8 mouse cellular contexts compared by ENCODE assay signal in genomic region chr12:56959230-56960051, GRCm38 (mm10).
DNase-seq lines count a peak whose midpoint lies in the region; ATAC-seq and TF ChIP-seq lines count a peak whose summit lies in the region.
"Had no signal": no experiment of that assay in that cellular context is flagged by ENCODE, and none has a peak within 500 bp of the region (broad histone marks: within the 10 kb centered on the region; RNA-seq: fewer than 3 reads in every experiment).

No protein-coding gene starts in this region.

- no peak for TF ChIP-seq CTCF in lung, embryonic 14.5 days (IDR thresholded peaks at IDR 0.05; ENCODE audit: low read depth)
- TF ChIP-seq CTCF in left cerebral cortex, adult 2 months (IDR thresholded peaks at IDR 0.05): no peak

- H3K36me3 ChIP-seq in lung, embryonic 14.5 days (ENCODE audit: insufficient read depth): no peaks in the 10 kb centered on the region
- no peaks in the 10 kb centered on the region for H3K36me3 ChIP-seq in embryonic facial prominence, embryonic 13.5 days
- H3K36me3 ChIP-seq in intestine, embryonic 14.5 days (ENCODE audit: control insufficient read depth, insufficient read depth, low read length): no peaks in the 10 kb centered on the region
- no peaks in the 10 kb centered on the region for H3K36me3 ChIP-seq in stomach, embryonic 14.5 days (ENCODE audit: control insufficient read depth, insufficient read depth, low read length)

- no peak overlapping the region for H3K27ac ChIP-seq in lung, embryonic 14.5 days (ENCODE audit: low read depth)
- H3K27ac ChIP-seq in embryonic facial prominence, embryonic 13.5 days: no peak overlapping the region
- H3K27ac ChIP-seq in intestine, embryonic 14.5 days (ENCODE audit: low read depth): no peak overlapping the region
- no peak overlapping the region for H3K27ac ChIP-seq in stomach, embryonic 14.5 days (ENCODE audit: low read length)
- no peak overlapping the region for H3K27ac ChIP-seq in left cerebral cortex, adult 2 months

- H3K4me1 ChIP-seq in lung, embryonic 14.5 days (ENCODE audit: insufficient read depth): no peaks in the 10 kb centered on the region
- peaks cover 12% of the 10 kb centered on the region for H3K4me1 ChIP-seq in embryonic facial prominence, embryonic 13.5 days
- H3K4me1 ChIP-seq in intestine, embryonic 14.5 days (replicated peaks; ENCODE audit: control insufficient read depth, insufficient read depth, low read length): 0 out of 2 replicates have a peak, but pooled peaks cover 8% of the 10 kb centered on the region
- H3K4me1 ChIP-seq in stomach, embryonic 14.5 days (ENCODE audit: control insufficient read depth, insufficient read depth, low read length): 0 out of 2 replicates have a peak, but pooled peaks cover 4% of the 10 kb centered on the region

- peak; percentile 72 for DNase-seq in lung, embryonic 14.5 days
- no peak for DNase-seq in lung, postnatal 14 days
- no peak for DNase-seq in intestine, embryonic 14.5 days (ENCODE audit: low spot score)
- no peak for DNase-seq in left cerebral cortex, adult 18-20 months (ENCODE audit: low spot score in 2 of 2)
- no peak for DNase-seq in left cerebral cortex, adult 2 months (ENCODE audit: extremely low spot score in 1 of 2, low spot score in 2 of 2)
- DNase-seq: thymus, postnatal 25 days had no signal

- ATAC-seq in lung, embryonic 14.5 days (ENCODE audit: insufficient read depth): peak; percentile 49
- no peak for ATAC-seq in embryonic facial prominence, embryonic 13.5 days (ENCODE audit: insufficient number of reproducible peaks, insufficient read depth, low FRiP score, low TSS enrichment, low read depth)
- ATAC-seq in intestine, embryonic 14.5 days (replicated peaks; ENCODE audit: low FRiP score, low TSS enrichment, low read depth): no peak
- peak; percentile 42; the same call in 1 of the 2 replicates for ATAC-seq in stomach, embryonic 14.5 days (ENCODE audit: insufficient number of reproducible peaks, insufficient read depth, low FRiP score, low read depth)

- H3K4me3 ChIP-seq in lung, embryonic 14.5 days (ENCODE audit: low read depth, low read length): no peak overlapping the region
- peak overlapping the region; percentile 5 for H3K4me3 ChIP-seq in embryonic facial prominence, embryonic 13.5 days
- H3K4me3 ChIP-seq in intestine, embryonic 14.5 days (ENCODE audit: low read depth, low read length): no peak overlapping the region
- H3K4me3 ChIP-seq in stomach, embryonic 14.5 days (ENCODE audit: low read depth, low read length): no peak overlapping the region
- H3K4me3 ChIP-seq in left cerebral cortex, adult 2 months: no peak overlapping the region

- no peaks in the 10 kb centered on the region for H3K9me3 ChIP-seq in lung, embryonic 14.5 days (ENCODE audit: low read depth, low read length)
- H3K9me3 ChIP-seq in embryonic facial prominence, embryonic 13.5 days: no peaks in the 10 kb centered on the region
- no peaks in the 10 kb centered on the region for H3K9me3 ChIP-seq in intestine, embryonic 14.5 days (ENCODE audit: control insufficient read depth, low read length)
- H3K9me3 ChIP-seq in stomach, embryonic 14.5 days (ENCODE audit: control insufficient read depth, low read depth, low read length): no peaks in the 10 kb centered on the region

- H3K4me2 ChIP-seq in lung, embryonic 14.5 days: peak overlapping the region; percentile 44
- H3K4me2 ChIP-seq in embryonic facial prominence, embryonic 13.5 days: peak overlapping the region; percentile 51
- peak overlapping the region; percentile 41 for H3K4me2 ChIP-seq in intestine, embryonic 14.5 days (ENCODE audit: low read length)
- H3K4me2 ChIP-seq in stomach, embryonic 14.5 days (replicated peaks; ENCODE audit: low read depth, low read length): peak overlapping the region; percentile 25

- no peaks in the 10 kb centered on the region for H3K27me3 ChIP-seq in lung, embryonic 14.5 days (ENCODE audit: insufficient read depth, low read length)
- peaks cover 3% of the 10 kb centered on the region; the same call in 1 of the 2 replicates for H3K27me3 ChIP-seq in embryonic facial prominence, embryonic 13.5 days
- no peaks in the 10 kb centered on the region for H3K27me3 ChIP-seq in intestine, embryonic 14.5 days (replicated peaks; ENCODE audit: control insufficient read depth, insufficient read depth, low read length)
- H3K27me3 ChIP-seq in stomach, embryonic 14.5 days (ENCODE audit: control insufficient read depth, insufficient read depth, low read length): no peaks in the 10 kb centered on the region

- intact Hi-C loops in left cerebral cortex, adult 2 months (cut with DNase I): no loop called here

- 22% methylated on average over 9 of the region's 9 CpGs for WGBS in lung, embryonic 14.5 days
- WGBS in embryonic facial prominence, embryonic 13.5 days: 15% methylated on average over 9 of the region's 9 CpGs
- WGBS in intestine, embryonic 14.5 days: 31% methylated on average over 9 of the region's 9 CpGs
- WGBS in stomach, embryonic 14.5 days: 21% methylated on average over 9 of the region's 9 CpGs

- no peak overlapping the region for H3K9ac ChIP-seq in lung, embryonic 14.5 days
- H3K9ac ChIP-seq in embryonic facial prominence, embryonic 13.5 days: no peak overlapping the region
- no peak overlapping the region for H3K9ac ChIP-seq in intestine, embryonic 14.5 days (ENCODE audit: low read length)
- H3K9ac ChIP-seq in stomach, embryonic 14.5 days (replicated peaks; ENCODE audit: low read depth, low read length): no peak overlapping the region

Comparison
In these comparisons a context has a peak if more than half of its experiments do, and no peak if none do; other contexts are left out.
1. ATAC-seq: peak in lung, embryonic 14.5 days (single experiment) and stomach, embryonic 14.5 days (single experiment); none in embryonic facial prominence, embryonic 13.5 days (single experiment) and intestine, embryonic 14.5 days (single experiment).
2. Peak in every context shown above with its lines, with median percentiles within 50 percentile points of each other: H3K4me2 ChIP-seq.